9 mouse cellular contexts compared by ENCODE assay signal in genomic region chr10:112059702-112060582, GRCm38 (mm10). TPM values are rescaled to one million over a fixed set of nuclear protein-coding genes. Genes with fewer than 3 reads are reported as not detected.
DNase-seq lines count a peak whose midpoint lies in the region; ATAC-seq and TF ChIP-seq lines count a peak whose summit lies in the region.
"Had no signal": no experiment of that assay in that cellular context is flagged by ENCODE, and none has a peak within 500 bp of the region (broad histone marks: within the 10 kb centered on the region; RNA-seq: fewer than 3 reads in every experiment).

Glipr1l1 (plus strand) TSS chr10:112060189.

- no peaks in the 10 kb centered on the region for H3K27me3 ChIP-seq in heart, adult 2 months (ENCODE audit: control insufficient read depth, insufficient read depth, low read length)
- H3K27me3 ChIP-seq in hindbrain, postnatal 0 days (ENCODE audit: insufficient read depth, low read length) = no peaks in the 10 kb centered on the region

- peak within 1 kb of the TSS; percentile 34 for H3K4me2 ChIP-seq in hindbrain, postnatal 0 days (ENCODE audit: low read depth, low read length)

- ATAC-seq in hindbrain, postnatal 0 days = peak; percentile 97

- no peak within 1 kb of the TSS for H3K9ac ChIP-seq in heart, adult 2 months (ENCODE audit: low read depth, low read length)
- no peak within 1 kb of the TSS for H3K9ac ChIP-seq in hindbrain, postnatal 0 days (replicated peaks; ENCODE audit: low read length)

- TF ChIP-seq CTCF in heart, adult 2 months (IDR thresholded peaks at IDR 0.05) = peak; percentile 48
- TF ChIP-seq CTCF in bone marrow, adult 2 months (IDR thresholded peaks at IDR 0.05; ENCODE audit: control insufficient read depth, insufficient read depth, low read length) = peak; percentile 38; the same call in 1 of the 2 replicates
- peak; percentile 30; the same call in 1 of the 2 replicates for TF ChIP-seq CTCF in embryonic fibroblast, embryonic 13.5 days (IDR thresholded peaks at IDR 0.05; ENCODE audit: borderline replicate concordance, insufficient read depth, low read length)
- TF ChIP-seq CTCF in hindbrain, postnatal 0 days (IDR thresholded peaks at IDR 0.05; ENCODE audit: low read depth) = peak; percentile 78

- no peak for TF ChIP-seq POLR2A in heart, adult 2 months (IDR thresholded peaks at IDR 0.05; ENCODE audit: insufficient read depth, low read depth, low read length)
- no peak for TF ChIP-seq POLR2A in bone marrow, adult 2 months (IDR thresholded peaks at IDR 0.05; ENCODE audit: borderline replicate concordance, control insufficient read depth, low read depth, low read length)
- no peak for TF ChIP-seq POLR2A in embryonic fibroblast, embryonic 13.5 days (IDR thresholded peaks at IDR 0.05; ENCODE audit: low read depth, low read length)

- no peaks in the 10 kb centered on the region for H3K36me3 ChIP-seq in heart, adult 2 months (ENCODE audit: control insufficient read depth, insufficient read depth, low read length)
- H3K36me3 ChIP-seq in hindbrain, postnatal 0 days (ENCODE audit: insufficient read depth, low read length) = no peaks in the 10 kb centered on the region

- H3K9me3 ChIP-seq in hindbrain, postnatal 0 days (ENCODE audit: low read length) = no peaks in the 10 kb centered on the region

- intact Hi-C loops in heart, adult 2 months (cut with DNase I) = loop anchor here (5.0 to 10.0 kb wide), 2 partner anchors 47 to 105 kb away; partner anchors contain the start of genes Caps2 and Glipr1l3

- TF ChIP-seq EP300 in heart, adult 2 months (IDR thresholded peaks at IDR 0.05; ENCODE audit: insufficient read depth, low read depth, low read length) = no peak

- no peaks in the 10 kb centered on the region for H3K79me2 ChIP-seq in heart, adult 2 months (replicated peaks; ENCODE audit: control insufficient read depth, insufficient read depth, low read length)

- no peak for DNase-seq in heart, adult 2 months
- no peak for DNase-seq in heart, adult 9 months (ENCODE audit: low spot score in 2 of 2)
- peak; percentile 93 for DNase-seq in hindbrain, postnatal 0 days (ENCODE audit: low spot score)
- peak; percentile 74 for DNase-seq in left cerebral cortex, adult 11 months (ENCODE audit: low spot score)
- DNase-seq in lung, postnatal 4 days = peak; percentile 48 to 61
- DNase-seq in right cerebral cortex, postnatal 10 days (ENCODE audit: low spot score in 2 of 2) = peak; percentile 92 to 93

- WGBS in heart, adult 2 months = 55% methylated on average over 14 of the region's 14 CpGs
- 57% methylated on average over 14 of the region's 14 CpGs for WGBS in bone marrow, adult 2 months
- WGBS in hindbrain, postnatal 0 days = 24% methylated on average over 14 of the region's 14 CpGs

- H3K4me3 ChIP-seq in heart, adult 2 months = no peak within 1 kb of the TSS
- no peak within 1 kb of the TSS for H3K4me3 ChIP-seq in bone marrow, adult 2 months (replicated peaks; ENCODE audit: control insufficient read depth, low read depth, low read length)
- H3K4me3 ChIP-seq in embryonic fibroblast, embryonic 13.5 days (ENCODE audit: insufficient read depth, low read length) = no peak within 1 kb of the TSS
- H3K4me3 ChIP-seq in hindbrain, postnatal 0 days (ENCODE audit: low read length) = no peak within 1 kb of the TSS
- H3K4me3 ChIP-seq: myocyte had no signal

- H3K4me1 ChIP-seq in heart, adult 2 months (ENCODE audit: control insufficient read depth, insufficient read depth, low read length) = no peaks in the 10 kb centered on the region
- H3K4me1 ChIP-seq in bone marrow, adult 2 months (ENCODE audit: control insufficient read depth, insufficient read depth, low read length) = no peaks in the 10 kb centered on the region
- no peaks in the 10 kb centered on the region for H3K4me1 ChIP-seq in embryonic fibroblast, embryonic 13.5 days (ENCODE audit: control insufficient read depth, insufficient read depth, low read length)
- H3K4me1 ChIP-seq in hindbrain, postnatal 0 days (ENCODE audit: insufficient read depth, low read length) = no peaks in the 10 kb centered on the region

- no peak within 1 kb of the TSS for H3K27ac ChIP-seq in heart, adult 2 months
- no peak within 1 kb of the TSS for H3K27ac ChIP-seq in bone marrow, adult 2 months (ENCODE audit: control insufficient read depth, insufficient read depth, low read depth, low read length, poor library complexity)
- no peak within 1 kb of the TSS for H3K27ac ChIP-seq in embryonic fibroblast, embryonic 13.5 days (ENCODE audit: insufficient read depth, low read length)
- H3K27ac ChIP-seq in hindbrain, postnatal 0 days = no peak within 1 kb of the TSS

RNA-seq across cellular contexts. Expression of gene Glipr1l1, which starts in this region (rescaled TPM):
- not detected for total RNA-seq in heart, adult 2 months (2021)
- polyA plus RNA-seq in heart, adult 2 months (2012; rRNA removed) = not detected in 2 replicates
- polyA plus RNA-seq in bone marrow, adult 2 months (2011; ENCODE audit: insufficient read depth, insufficient read length, low replicate concordance, missing spikeins) = not detected in 2 replicates
- not detected in 2 replicates for polyA plus RNA-seq in embryonic fibroblast, embryonic 13.5 days (2011; ENCODE audit: insufficient read length, low read depth, missing spikeins)
- not detected in 2 replicates for total RNA-seq in hindbrain, postnatal 0 days (2014; rRNA removed)
- not detected in 2 replicates for polyA plus RNA-seq in hindbrain, postnatal 0 days (2015; fragmentation: Nextera tagmentation; extraction: Ambion mirVana)
- polyA plus RNA-seq: myocyte had no signal

Comparison
In these comparisons a context has a peak if more than half of its experiments do, and no peak if none do; other contexts are left out.
1. Peak in DNase-seq, ATAC-seq and H3K4me2 ChIP-seq in hindbrain, postnatal 0 days; RNA of the gene not detected or under 1 TPM.
2. DNase-seq: peak in left cerebral cortex, adult 11 months (single experiment), lung, postnatal 4 days (2 of 2) and right cerebral cortex, postnatal 10 days (2 of 2); none in heart, adult 2 months (0 of 2) and heart, adult 9 months (0 of 2).
3. Peak in every context shown above with its lines, with median percentiles within 50 percentile points of each other: CTCF ChIP-seq.